Mouse (Mus musculus): ENCODE data around the gene Fzd4. TPM values are rescaled to one million over a fixed set of nuclear protein-coding genes. Genes with fewer than 3 reads are reported as not detected.

The Fzd4 gene
- polyA plus RNA-seq, 1 experiment from 2014 or later = 9.8 TPM

Other genes with a start within 250 kb of the Fzd4 start
- 27.2 and 30.4 TPM in 2 replicates for gene Tmem135, start 133 bp upstream of the Fzd4 start, polyA plus RNA-seq (2014; fragmentation: Nextera tagmentation; extraction: Ambion mirVana)
- gene Prss23, start 122.8 kb downstream of the Fzd4 start, polyA plus RNA-seq (2014; fragmentation: Nextera tagmentation; extraction: Ambion mirVana) = 34.7 and 38.8 TPM in 2 replicates
- 2.6 and 3.3 TPM in 2 replicates for gene Me3, start 228.0 kb downstream of the Fzd4 start, polyA plus RNA-seq (2014; fragmentation: Nextera tagmentation; extraction: Ambion mirVana)